Mouse (Mus musculus) limb, embryonic 14.5 days (tissue): ENCODE measurements around the gene Lyrm1. TPM values are rescaled to one million over a fixed set of nuclear protein-coding genes. Genes with fewer than 3 reads are reported as not detected.

Source experiments
- ATAC-seq: fragments of 200-750 bp; cut with Nextera tagmentation; 2 replicates; pipeline ENCODE4 v1.8.0; 2017; ENCODE audit warnings: low read depth, moderate number of reproducible peaks, moderate TSS enrichment; ENCODE audit not compliant: low FRiP score
- DNase-seq: peaks from one replicate; pipeline ENCODE4 v3.0.0-alpha.2; 2015; ENCODE audit warnings: low spot score
- H3K27ac ChIP-seq: fragments of 300-500 bp; sonication (generic); replicated peaks from 2 replicates; pipeline ENCODE4 v1.5.1; 2014; ENCODE audit warnings: low read depth, mild to moderate bottlenecking, low read length, moderate library complexity, mixed read lengths
- H3K27me3 ChIP-seq: fragments of 300-500 bp; sonication (generic); 2 replicates; pipeline ENCODE4 v1.6.1; 2014; ENCODE audit warnings: low read length, mixed read lengths; ENCODE audit not compliant: control insufficient read depth, insufficient read depth
- H3K36me3 ChIP-seq: fragments of 300-500 bp; sonication (generic); 2 replicates; pipeline ENCODE4 v1.6.1; 2014; ENCODE audit warnings: mild to moderate bottlenecking, low read length, moderate library complexity, mixed read lengths; ENCODE audit not compliant: control insufficient read depth, insufficient read depth
- H3K4me1 ChIP-seq: fragments of 300-500 bp; sonication (generic); 2 replicates; pipeline ENCODE4 v1.6.1; 2014; ENCODE audit warnings: antibody characterized with exemption, low read length, mixed read lengths; ENCODE audit not compliant: control insufficient read depth, insufficient read depth
- H3K4me2 ChIP-seq: fragments of 300-500 bp; sonication (generic); replicated peaks from 2 replicates; pipeline ENCODE4 v1.6.1; 2014; ENCODE audit warnings: low read depth, mild to moderate bottlenecking, low read length, moderate library complexity; ENCODE audit not compliant: severe bottlenecking
- H3K4me3 ChIP-seq: fragments of 300-500 bp; sonication (generic); replicated peaks from 2 replicates; pipeline ENCODE4 v1.5.1; 2014; ENCODE audit warnings: low read length
- H3K9ac ChIP-seq: fragments of 300-500 bp; sonication (generic); 2 replicates; pipeline ENCODE4 v1.6.1; 2014; ENCODE audit warnings: mild to moderate bottlenecking, low read depth, low read length, moderate library complexity; ENCODE audit not compliant: severe bottlenecking
- H3K9me3 ChIP-seq: fragments of 300-500 bp; sonication (generic); 2 replicates; pipeline ENCODE4 v1.6.1; 2016; ENCODE audit warnings: low read length; ENCODE audit not compliant: control insufficient read depth
- POLR2A ChIP-seq: fragments of 200-500 bp; IDR thresholded peaks from 2 replicates; pipeline ENCODE4 v1.8.0; 2012; ENCODE audit warnings: inconsistent platforms, mild to moderate bottlenecking, moderate library complexity, borderline replicate concordance; ENCODE audit not compliant: insufficient read depth, insufficient read length; ENCODE audit errors: extremely low read depth
- WGBS: fragments of 180-500 bp; shearing (Covaris S2); extraction: QIAGEN DNeasy Blood & Tissue Kit; methylation state at CpG from one replicate; pipeline ENCODE4 v1.1.7; 2014; 5-methylcytosine and 5-hydroxymethylcytosine counted together
- polyA plus RNA-seq, 2 experiments: library from polyadenylated mRNA; depleted of rRNA in 1 of 2; stranded (reverse) in 1 of 2; unstranded in 1 of 2; fragments of >200 nt; fragmentation: Nextera tagmentation in 1 of 2; extraction: Ambion mirVana in 1 of 2; gene quantifications; 2 replicates each; pipeline versions ENCODE4 v1.2.1 to v1.2.3; 2012 to 2014

Gene Lyrm1
- polyA plus RNA-seq, 2 experiments = 5.2 to 9.5 TPM

DNA sequence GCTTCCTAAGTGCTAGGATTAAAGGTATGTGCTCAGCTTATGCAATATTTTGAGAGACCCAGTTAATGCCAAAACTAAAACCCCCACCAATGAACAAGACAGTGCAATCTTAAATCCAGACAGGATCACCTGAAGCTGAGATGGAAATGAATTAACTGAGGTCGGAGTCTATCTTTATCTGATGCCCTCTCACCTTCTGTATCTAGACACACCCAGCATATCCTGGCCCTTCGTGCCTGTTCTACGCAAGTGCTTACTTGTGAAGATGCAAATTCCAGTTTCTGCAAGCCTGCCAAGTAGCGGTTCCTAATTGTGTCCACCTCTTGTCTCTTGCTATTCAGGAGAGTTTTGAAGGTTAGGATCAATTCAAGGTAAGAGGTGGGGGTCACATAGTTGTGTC is 69.5 kb downstream of the Lyrm1 start:
- no peaks in the 10 kb centered on the region for H3K9me3 ChIP-seq
- no peak overlapping the region for H3K9ac ChIP-seq
- DNase-seq (no peak), ATAC-seq (no peak)
- TF ChIP-seq POLR2A = no peak
- H3K36me3 ChIP-seq = no peaks in the 10 kb centered on the region
- no peaks in the 10 kb centered on the region for H3K27me3 ChIP-seq
- H3K4me3 ChIP-seq = no peak overlapping the region
- no peak overlapping the region for H3K4me2 ChIP-seq
- WGBS = 91% methylated on average over 4 of the region's 4 CpGs
- H3K27ac ChIP-seq = no peak overlapping the region
- no peaks in the 10 kb centered on the region for H3K4me1 ChIP-seq

DNA sequence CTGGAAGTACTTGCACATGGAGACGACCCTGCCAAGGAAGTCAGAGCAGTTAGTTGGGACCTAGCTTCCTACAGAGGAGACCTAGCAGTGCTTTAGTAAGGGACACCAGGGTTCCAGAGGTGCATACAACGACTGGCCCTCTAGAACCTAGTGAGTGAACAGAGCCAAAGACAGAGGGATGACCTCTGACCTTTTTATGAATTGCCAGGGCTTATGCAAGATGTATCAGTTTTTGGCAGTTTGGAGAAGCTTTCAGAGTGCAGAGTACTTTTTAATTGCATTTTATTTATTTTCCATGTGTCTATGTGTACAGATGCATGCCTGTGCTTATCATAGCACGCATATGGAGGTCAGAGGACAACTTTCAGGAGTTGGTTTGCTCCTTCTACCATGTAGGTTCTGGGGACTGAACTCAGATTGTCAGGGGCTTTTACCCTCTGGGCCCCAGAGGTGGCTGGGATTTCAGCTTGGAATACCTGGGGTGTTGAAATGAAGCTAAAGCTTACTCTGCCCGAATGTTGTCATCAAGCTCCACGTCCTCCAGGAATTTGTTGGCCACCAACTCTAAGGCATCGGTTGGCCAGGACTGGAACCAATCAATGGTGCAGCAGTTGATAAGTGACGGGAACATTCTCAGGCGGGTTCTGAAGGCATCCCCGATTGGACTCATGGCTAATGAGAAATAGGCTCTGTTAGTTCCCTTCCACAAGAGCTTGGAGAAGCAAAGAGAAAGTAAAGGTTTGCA is 70.2 kb downstream of the Lyrm1 start:
- H3K27me3 ChIP-seq = no peaks in the 10 kb centered on the region
- WGBS = 80% methylated on average over 9 of the region's 9 CpGs
- H3K9me3 ChIP-seq = no peaks in the 10 kb centered on the region
- H3K36me3 ChIP-seq = no peaks in the 10 kb centered on the region
- H3K4me1 ChIP-seq = no peaks in the 10 kb centered on the region
- H3K27ac ChIP-seq = no peak overlapping the region
- H3K4me3 ChIP-seq = no peak overlapping the region
- H3K4me2 ChIP-seq = no peak overlapping the region
- no peak for TF ChIP-seq POLR2A
- H3K9ac ChIP-seq = no peak overlapping the region
- ATAC-seq (no peak), DNase-seq (no peak)

DNA sequence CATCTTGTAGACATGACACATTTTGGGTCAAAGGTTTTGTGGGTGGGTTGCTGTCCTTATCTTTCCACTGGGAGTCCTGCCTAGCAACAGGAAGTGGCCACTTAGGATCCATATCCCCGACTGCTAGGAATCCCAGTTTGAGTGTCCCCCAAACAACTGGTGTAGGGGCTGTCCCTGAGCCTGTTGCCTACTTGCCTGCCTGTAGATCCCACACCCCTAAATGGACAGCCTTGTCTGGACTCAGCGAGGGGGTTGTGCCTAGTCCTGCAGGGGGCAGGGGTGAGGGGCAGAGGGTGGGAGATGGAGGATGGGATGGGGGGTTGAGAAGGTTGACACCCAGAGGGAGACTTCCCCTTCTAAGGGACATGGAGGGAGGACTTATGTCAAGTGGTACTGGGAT is 73.7 kb downstream of the Lyrm1 start:
- Histone ChIP-seq H3K36me3 (no peaks in the 10 kb centered on the region), H3K4me3 (no peak overlapping the region), H3K4me2 (no peak overlapping the region), H3K9me3 (no peaks in the 10 kb centered on the region), H3K4me1 (no peaks in the 10 kb centered on the region), H3K27me3 (no peaks in the 10 kb centered on the region), H3K27ac (no peak overlapping the region), H3K9ac (no peak overlapping the region)
- 66% methylated on average over 2 of the region's 2 CpGs for WGBS
- TF ChIP-seq POLR2A = no peak
- no peak for ATAC-seq
- no peak for DNase-seq

DNA sequence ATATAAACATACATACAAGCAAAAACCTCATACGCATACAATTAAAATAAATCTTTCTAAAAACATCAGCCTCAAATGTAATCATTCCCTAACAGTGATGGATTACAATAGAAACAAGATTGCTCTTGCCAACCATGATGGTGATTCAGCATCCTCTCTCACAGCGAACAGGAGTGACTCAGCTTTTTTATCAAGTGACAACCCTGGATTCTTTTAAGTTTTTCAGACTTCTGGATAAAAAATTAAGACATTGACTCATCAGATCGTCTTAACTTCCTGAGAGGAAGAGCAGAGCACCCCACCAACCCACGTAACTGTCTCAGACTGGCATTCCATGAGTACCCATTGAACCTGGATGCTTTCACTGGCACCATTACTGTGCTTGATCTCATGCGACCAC is 78.6 kb downstream of the Lyrm1 start:
- Histone ChIP-seq H3K4me1 (no peaks in the 10 kb centered on the region), H3K4me3 (no peak overlapping the region), H3K9ac (no peak overlapping the region), H3K9me3 (no peaks in the 10 kb centered on the region), H3K4me2 (no peak overlapping the region), H3K27me3 (no peaks in the 10 kb centered on the region), H3K36me3 (no peaks in the 10 kb centered on the region), H3K27ac (no peak overlapping the region)
- 83% methylated on average over 5 of the region's 5 CpGs for WGBS
- ATAC-seq (no peak), DNase-seq (no peak)
- TF ChIP-seq POLR2A = no peak

DNA sequence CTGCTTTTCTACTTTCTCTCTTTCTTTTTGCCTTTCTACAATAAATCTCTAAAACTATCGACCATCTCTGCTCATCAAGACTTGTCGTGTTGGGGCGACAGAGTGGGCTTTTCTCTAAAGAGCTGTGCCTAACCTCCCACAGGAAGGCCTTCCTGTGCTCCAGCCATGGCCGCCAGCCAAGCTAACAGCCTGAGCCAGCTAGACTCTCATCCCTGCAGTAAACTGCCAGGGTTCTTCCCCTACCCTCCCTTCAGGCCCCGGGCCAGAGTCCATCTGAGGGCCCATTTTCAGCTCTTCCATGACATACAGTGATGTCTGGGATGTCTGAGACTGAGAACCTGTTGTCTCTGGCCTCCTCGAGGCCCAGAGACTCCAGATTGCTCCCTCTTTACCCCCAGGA is 80.6 kb downstream of the Lyrm1 start:
- H3K27me3 ChIP-seq = no peaks in the 10 kb centered on the region
- no peak for TF ChIP-seq POLR2A
- H3K4me2 ChIP-seq = no peak overlapping the region
- no peak overlapping the region for H3K4me3 ChIP-seq
- no peak overlapping the region for H3K9ac ChIP-seq
- 80% methylated on average over 6 of the region's 6 CpGs for WGBS
- no peaks in the 10 kb centered on the region for H3K4me1 ChIP-seq
- no peaks in the 10 kb centered on the region for H3K9me3 ChIP-seq
- no peak for DNase-seq
- no peak for ATAC-seq
- no peak overlapping the region for H3K27ac ChIP-seq
- H3K36me3 ChIP-seq = no peaks in the 10 kb centered on the region

DNA sequence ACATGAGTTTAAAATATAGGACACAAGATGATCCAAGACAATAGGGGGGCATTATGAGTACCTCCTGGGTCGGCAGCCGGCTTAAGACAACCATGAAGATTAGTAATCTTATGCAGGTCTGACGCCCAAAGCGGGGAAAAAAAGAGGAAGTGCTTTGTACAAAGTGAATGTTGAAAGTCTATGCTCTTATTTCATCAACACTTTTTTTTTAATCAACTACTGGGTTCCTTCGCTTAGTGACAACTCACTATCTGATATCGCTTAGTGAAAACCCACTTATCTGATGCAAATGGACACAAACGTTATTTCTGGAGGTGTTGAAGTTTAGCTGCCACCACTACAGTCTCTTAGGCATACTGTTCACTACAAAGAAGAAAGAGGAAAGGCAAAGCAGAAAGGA is 81.9 kb downstream of the Lyrm1 start:
- Histone ChIP-seq H3K4me2 (no peak overlapping the region), H3K9ac (no peak overlapping the region), H3K4me3 (no peak overlapping the region), H3K9me3 (no peaks in the 10 kb centered on the region), H3K27ac (no peak overlapping the region), H3K4me1 (no peaks in the 10 kb centered on the region), H3K27me3 (no peaks in the 10 kb centered on the region), H3K36me3 (no peaks in the 10 kb centered on the region)
- ATAC-seq = no peak
- 89% methylated on average over 7 of the region's 7 CpGs for WGBS
- TF ChIP-seq POLR2A = no peak
- DNase-seq = no peak
